Comparison of ENCODE assay signal across 30 mouse cellular contexts in the genomic region with DNA sequence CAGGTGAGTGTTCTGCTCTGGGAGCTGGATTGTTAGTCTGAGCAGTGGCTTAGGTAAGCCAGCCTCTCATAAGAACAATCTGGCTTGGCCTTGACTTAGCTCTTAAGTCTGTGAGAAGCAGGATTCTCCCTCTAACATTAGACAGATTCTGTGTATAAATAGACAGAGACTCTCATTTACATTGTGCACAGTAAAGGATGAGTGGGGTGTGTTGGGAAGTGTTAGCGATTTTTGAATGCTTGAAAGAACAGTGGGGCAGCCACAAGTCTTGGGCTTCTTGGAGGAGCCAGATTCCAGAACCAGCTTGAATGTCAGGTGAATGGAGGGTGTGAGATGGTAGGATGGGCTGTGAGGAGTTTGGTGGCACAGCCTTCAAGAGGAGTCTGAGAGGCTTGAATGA. TPM values are rescaled to one million over a fixed set of nuclear protein-coding genes. Genes with fewer than 3 reads are reported as not detected.
DNase-seq lines count a peak whose midpoint lies in the region; ATAC-seq and TF ChIP-seq lines count a peak whose summit lies in the region.
"Had no signal": no experiment of that assay in that cellular context is flagged by ENCODE, and none has a peak within 500 bp of the region (broad histone marks: within the 10 kb centered on the region; RNA-seq: fewer than 3 reads in every experiment).

No protein-coding gene starts in this region.

- no peak for TF ChIP-seq POLR2A in small intestine, adult 2 months (IDR thresholded peaks at IDR 0.05; ENCODE audit: low read depth, low read length)

- H3K27me3 ChIP-seq in G1E (ENCODE audit: insufficient read depth, low read length), result no peaks in the 10 kb centered on the region
- H3K27me3 ChIP-seq in small intestine, adult 2 months (ENCODE audit: control insufficient read depth, insufficient read depth, low read length), result no peaks in the 10 kb centered on the region
- no peaks in the 10 kb centered on the region for H3K27me3 ChIP-seq in intestine, embryonic 15.5 days (replicated peaks)
- H3K27me3 ChIP-seq: embryonic facial prominence, embryonic 12.5 days; forebrain, embryonic 12.5 days; heart, embryonic 12.5 days; lung, embryonic 15.5 days; midbrain, embryonic 15.5 days; Patski had no signal

- H3K9ac ChIP-seq in intestine, embryonic 15.5 days, result no peak overlapping the region
- H3K9ac ChIP-seq: embryonic facial prominence, embryonic 12.5 days; forebrain, embryonic 12.5 days; heart, embryonic 12.5 days; liver, embryonic 14.5 days; lung, embryonic 15.5 days; midbrain, embryonic 15.5 days had no signal

- H3K27ac ChIP-seq in layer of hippocampus, adult 2 months, result peak overlapping the region; percentile 78
- H3K27ac ChIP-seq in small intestine, adult 2 months (ENCODE audit: insufficient read depth, low read depth, low read length), result peak overlapping the region; percentile 9; the same call in 1 of the 2 replicates
- no peak overlapping the region for H3K27ac ChIP-seq in intestine, embryonic 15.5 days
- H3K27ac ChIP-seq: embryonic facial prominence, embryonic 12.5 days; forebrain, embryonic 12.5 days; liver, embryonic 14.5 days; lung, embryonic 15.5 days; midbrain, embryonic 15.5 days had no signal

- peaks cover 61% of the 10 kb centered on the region for H3K36me3 ChIP-seq in G1E (replicated peaks)
- H3K36me3 ChIP-seq in small intestine, adult 2 months (ENCODE audit: control insufficient read depth, insufficient read depth, low read length), result no peaks in the 10 kb centered on the region
- no peaks in the 10 kb centered on the region; the same call in 1 of the 2 replicates for H3K36me3 ChIP-seq in intestine, embryonic 15.5 days
- H3K36me3 ChIP-seq: embryonic facial prominence, embryonic 12.5 days; lung, embryonic 15.5 days; midbrain, embryonic 15.5 days had no signal

- H3K4me3 ChIP-seq in layer of hippocampus, adult 2 months, result no peak overlapping the region
- peak overlapping the region; percentile 22; the same call in 1 of the 2 replicates for H3K4me3 ChIP-seq in G1E (ENCODE audit: low read depth, low read length)
- no peak overlapping the region for H3K4me3 ChIP-seq in small intestine, adult 2 months (ENCODE audit: low read depth, low read length)
- no peak overlapping the region for H3K4me3 ChIP-seq in intestine, embryonic 15.5 days (replicated peaks)
- H3K4me3 ChIP-seq: embryonic facial prominence, embryonic 12.5 days; forebrain, embryonic 12.5 days; heart, embryonic 12.5 days; lung, embryonic 15.5 days; midbrain, embryonic 15.5 days had no signal

- no peak overlapping the region for H3K4me2 ChIP-seq in intestine, embryonic 15.5 days (replicated peaks)
- H3K4me2 ChIP-seq: embryonic facial prominence, embryonic 12.5 days; forebrain, embryonic 12.5 days; heart, embryonic 12.5 days; lung, embryonic 15.5 days; midbrain, embryonic 15.5 days had no signal

- H3K4me1 ChIP-seq in G1E (ENCODE audit: insufficient read depth, low read depth, low read length), result peaks cover 76% of the 10 kb centered on the region
- H3K4me1 ChIP-seq in small intestine, adult 2 months (ENCODE audit: control insufficient read depth, insufficient read depth, insufficient read length, low read length), result peaks cover 14% of the 10 kb centered on the region
- H3K4me1 ChIP-seq in intestine, embryonic 15.5 days (replicated peaks), result peaks cover 7% of the 10 kb centered on the region

- no peak for TF ChIP-seq CTCF in layer of hippocampus, adult 2 months (conservative IDR thresholded peaks at IDR 0.05)
- no peak for TF ChIP-seq CTCF in G1E (IDR thresholded peaks at IDR 0.05; ENCODE audit: low read depth, low read length)
- no peak for TF ChIP-seq CTCF in small intestine, adult 2 months (IDR thresholded peaks at IDR 0.05; ENCODE audit: extremely low read depth, insufficient read length, insufficient replicate concordance, low read depth, low read length)

- no peak for DNase-seq in frontal cortex, postnatal 36 days (ENCODE audit: low spot score in 2 of 2)
- no peak for DNase-seq in layer of hippocampus, adult 2 months (ENCODE audit: low spot score in 2 of 2)
- no peak for DNase-seq in layer of hippocampus, postnatal 25 days (ENCODE audit: extremely low spot score in 1 of 2, low spot score in 1 of 2)
- DNase-seq in G1E (ENCODE audit: low spot score), result no peak
- DNase-seq in yolk sac, embryonic 10.5 days (ENCODE audit: low spot score), result no peak
- DNase-seq: cerebellum, adult 18-20 months; cerebellum, postnatal 25 days; gastrocnemius, postnatal 14 days; heart, adult 11 months; heart, postnatal 10 days; kidney, adult 11 months; kidney, postnatal 36 days; left cerebral cortex, postnatal 4 days; lung, postnatal 36 days had no signal

- no peaks in the 10 kb centered on the region for H3K9me3 ChIP-seq in G1E (replicated peaks)
- no peaks in the 10 kb centered on the region for H3K9me3 ChIP-seq in intestine, embryonic 15.5 days
- H3K9me3 ChIP-seq: embryonic facial prominence, embryonic 12.5 days; forebrain, embryonic 12.5 days; heart, embryonic 12.5 days; lung, embryonic 15.5 days; midbrain, embryonic 15.5 days had no signal

- WGBS in small intestine, adult 2 months, result 82% methylated on average over 1 of the region's 1 CpGs
- 89% methylated on average over 1 of the region's 1 CpGs for WGBS in intestine, embryonic 15.5 days

- ATAC-seq in frontal cortex, adult (ENCODE audit: low TSS enrichment), result peak; percentile 89
- ATAC-seq in G1E (ENCODE audit: extremely low read depth, insufficient number of reproducible peaks, low FRiP score, poor library complexity, severe bottlenecking), result no peak
- ATAC-seq in intestine, embryonic 15.5 days, result no peak
- ATAC-seq: midbrain, embryonic 15.5 days; Patski had no signal

RNA-seq across cellular contexts. Expression of gene Mink1, which starts 9.0 kb away (rescaled TPM):
- total RNA-seq in layer of hippocampus, adult 2 months (2021), result 100 to 1,000 TPM; 505 to 510 TPM
- total RNA-seq in layer of hippocampus, postnatal 25 days (2021), result 100 to 1,000 TPM; 434 to 488 TPM
- total RNA-seq in G1E (2014; fragmentation: Nextera tagmentation) (37.3 and 38.1 TPM in 2 replicates), G1E (2017) (8.8 and 14.3 TPM in 2 replicates)
- 89.8 and 94.4 TPM in 2 replicates for polyA plus RNA-seq in G1E (2012)
- polyA plus RNA-seq in small intestine, adult 2 months (2012; rRNA removed), result 43.6 and 82.0 TPM in 2 replicates
- 11.8 and 12.7 TPM in 2 replicates for polyA plus RNA-seq in intestine, embryonic 15.5 days (2015; fragmentation: Nextera tagmentation; extraction: Ambion mirVana)

RNA-seq across cellular contexts. Expression of gene Pld2, which starts 31.8 kb away (rescaled TPM):
- 10 to 100 TPM; 17.7 to 19.2 TPM for total RNA-seq in layer of hippocampus, adult 2 months (2021)
- 10 to 100 TPM; 16.2 to 18.9 TPM for total RNA-seq in layer of hippocampus, postnatal 25 days (2021)
- not detected in 2 replicates for total RNA-seq in G1E (2014; fragmentation: Nextera tagmentation)
- total RNA-seq in G1E (2017), result 0.05 and 0.06 TPM in 2 replicates
- not detected in 2 replicates for polyA plus RNA-seq in G1E (2012)
- polyA plus RNA-seq in small intestine, adult 2 months (2012; rRNA removed), result 11.0 and 24.9 TPM in 2 replicates
- polyA plus RNA-seq in intestine, embryonic 15.5 days (2015; fragmentation: Nextera tagmentation; extraction: Ambion mirVana), result 10.3 and 11.0 TPM in 2 replicates

RNA-seq across cellular contexts. Expression of gene Gm40193, which starts 38.9 kb away (rescaled TPM):
- not detected for total RNA-seq in layer of hippocampus, adult 2 months (2021)
- not detected for total RNA-seq in layer of hippocampus, postnatal 25 days (2021)
- total RNA-seq in G1E (2014; fragmentation: Nextera tagmentation), result not detected in 2 replicates
- total RNA-seq in G1E (2017), result not detected in 2 replicates
- not detected in 2 replicates for polyA plus RNA-seq in G1E (2012)
- not detected in 2 replicates for polyA plus RNA-seq in small intestine, adult 2 months (2012; rRNA removed)
- polyA plus RNA-seq in intestine, embryonic 15.5 days (2015; fragmentation: Nextera tagmentation; extraction: Ambion mirVana), result not detected in 2 replicates
- total RNA-seq: adrenal gland, adult 18-20 months; adrenal gland, postnatal 4 days; gastrocnemius, postnatal 14 days; heart, postnatal 10 days; left cerebral cortex, adult 18-20 months; left cerebral cortex, postnatal 4 days had no signal
- polyA plus RNA-seq: embryonic facial prominence, embryonic 12.5 days; forebrain, embryonic 12.5 days; heart, embryonic 12.5 days; hindbrain, embryonic 11.5 days; liver, embryonic 14.5 days; lung, embryonic 15.5 days; midbrain, embryonic 15.5 days; neural tube, embryonic 14.5 days; Patski; stomach, embryonic 14.5 days had no signal

RNA-seq across cellular contexts. Expression of gene 4930544D05Rik, which starts 44.0 kb away (rescaled TPM):
- under 1 TPM; 0.47 to 0.72 TPM for total RNA-seq in layer of hippocampus, adult 2 months (2021)
- under 1 TPM in 1 of 2 experiments, not detected in 1; 0.66 TPM for total RNA-seq in layer of hippocampus, postnatal 25 days (2021)
- total RNA-seq in G1E (2014; fragmentation: Nextera tagmentation), result not detected in 2 replicates
- not detected in 2 replicates for total RNA-seq in G1E (2017)
- polyA plus RNA-seq in G1E (2012), result not detected in 2 replicates
- polyA plus RNA-seq in small intestine, adult 2 months (2012; rRNA removed), result not detected in 2 replicates
- not detected in 2 replicates for polyA plus RNA-seq in intestine, embryonic 15.5 days (2015; fragmentation: Nextera tagmentation; extraction: Ambion mirVana)
- total RNA-seq: adrenal gland, adult 18-20 months; adrenal gland, postnatal 4 days; gastrocnemius, postnatal 14 days; heart, postnatal 10 days; left cerebral cortex, postnatal 4 days had no signal
- polyA plus RNA-seq: embryonic facial prominence, embryonic 12.5 days; forebrain, embryonic 12.5 days; heart, embryonic 12.5 days; hindbrain, embryonic 11.5 days; liver, embryonic 14.5 days; lung, embryonic 15.5 days; midbrain, embryonic 15.5 days; neural tube, embryonic 14.5 days; Patski; stomach, embryonic 14.5 days had no signal

RNA-seq across cellular contexts. Expression of gene Psmb6, which starts 46.5 kb away (rescaled TPM):
- total RNA-seq in layer of hippocampus, adult 2 months (2021), result 100 to 1,000 TPM; 178 to 188 TPM
- 100 to 1,000 TPM; 178 to 211 TPM for total RNA-seq in layer of hippocampus, postnatal 25 days (2021)
- total RNA-seq in G1E (2014; fragmentation: Nextera tagmentation), result 114 and 116 TPM in 2 replicates
- 212 and 295 TPM in 2 replicates for total RNA-seq in G1E (2017)
- polyA plus RNA-seq in G1E (2012), result 153 and 181 TPM in 2 replicates
- polyA plus RNA-seq in small intestine, adult 2 months (2012; rRNA removed), result 146 and 264 TPM in 2 replicates
- 646 and 704 TPM in 2 replicates for polyA plus RNA-seq in intestine, embryonic 15.5 days (2015; fragmentation: Nextera tagmentation; extraction: Ambion mirVana)

Comparison
In these comparisons a context has a peak if more than half of its experiments do, and no peak if none do; other contexts are left out.
1. RNA of gene Mink1, which starts 9.0 kb away (total RNA-seq): 505 to 510 TPM in layer of hippocampus, adult 2 months and 434 to 488 TPM in layer of hippocampus, postnatal 25 days; 8.8 to 38.1 TPM in G1E; every median in the first group is over 10 times any median in the second.
2. RNA of gene Pld2, which starts 31.8 kb away (total RNA-seq): 17.7 to 19.2 TPM in layer of hippocampus, adult 2 months and 16.2 to 18.9 TPM in layer of hippocampus, postnatal 25 days; 0.05 to 0.06 TPM in G1E; every median in the first group is over 10 times any median in the second.